Mouse (Mus musculus) hindbrain, embryonic 13.5 days (tissue): ENCODE data around the gene Ccdc157. TPM values are rescaled to one million over a fixed set of nuclear protein-coding genes. Genes with fewer than 3 reads are reported as not detected.
A peak's percentile ranks its signal among the peaks of the same experiment; 100 is the strongest.
"Not testable (repeated sequence)": the region's sequence is repeated elsewhere in the genome, so short reads cannot be mapped to it uniquely, and the experiment has no call there.

Source experiments
- ATAC-seq: fragments of 200-750 bp; cut with Nextera tagmentation; 2 replicates; pipeline ENCODE4 v1.8.0; 2017; ENCODE audit warnings: moderate TSS enrichment; ENCODE audit not compliant: low FRiP score
- H3K27ac ChIP-seq: fragments of 300-500 bp; sonication (generic); 2 replicates; pipeline ENCODE4 v1.5.1; 2015; ENCODE audit warnings: inconsistent platforms, mild to moderate bottlenecking, moderate library complexity
- H3K27me3 ChIP-seq: fragments of 300-500 bp; sonication (generic); 2 replicates; pipeline ENCODE4 v1.6.1; 2015; ENCODE audit warnings: mild to moderate bottlenecking, inconsistent platforms
- H3K36me3 ChIP-seq: fragments of 300-500 bp; sonication (generic); 2 replicates; pipeline ENCODE4 v1.6.1; 2015; ENCODE audit warnings: mild to moderate bottlenecking, inconsistent platforms
- H3K4me1 ChIP-seq: fragments of 300-500 bp; sonication (generic); replicated peaks from 2 replicates; pipeline ENCODE4 v1.6.1; 2015; ENCODE audit warnings: inconsistent platforms
- H3K4me2 ChIP-seq: fragments of 300-500 bp; sonication (generic); 2 replicates; pipeline ENCODE4 v1.6.1; 2015; ENCODE audit warnings: inconsistent platforms, mild to moderate bottlenecking, moderate library complexity
- H3K4me3 ChIP-seq: fragments of 300-500 bp; sonication (generic); 2 replicates; pipeline ENCODE4 v1.5.1; 2015; ENCODE audit warnings: mild to moderate bottlenecking, inconsistent platforms
- H3K9ac ChIP-seq: fragments of 300-500 bp; sonication (generic); 2 replicates; pipeline ENCODE4 v1.6.1; 2015; ENCODE audit warnings: mild to moderate bottlenecking, inconsistent platforms
- H3K9me3 ChIP-seq: fragments of 300-500 bp; sonication (generic); 2 replicates; pipeline ENCODE4 v1.6.1; 2016; ENCODE audit warnings: inconsistent platforms
- WGBS: fragments of 180-500 bp; shearing (Covaris S2); methylation state at CpG from one replicate; pipeline ENCODE4 v1.1.7; 2015; 5-methylcytosine and 5-hydroxymethylcytosine counted together
- polyA plus RNA-seq: library from polyadenylated mRNA; unstranded; fragments of >200 nt; fragmentation: Nextera tagmentation; extraction: Ambion mirVana; gene quantifications from 2 replicates; pipeline ENCODE4 v1.2.1, GENCODE M21; 2015

Gene Ccdc157
- polyA plus RNA-seq, 1 experiment from 2014 or later: 7.2 TPM

- no peak overlapping the region for H3K9ac ChIP-seq
- H3K4me1 ChIP-seq: peaks cover 11% of the 10 kb centered on the region
- whole genome bisulfite sequencing: 91% methylated on average over 4 of the region's 4 CpGs
- no peak overlapping the region for H3K27ac ChIP-seq
- peaks cover 73% of the 10 kb centered on the region for H3K36me3 ChIP-seq
- H3K4me3 ChIP-seq: no peak overlapping the region
- no peak overlapping the region for H3K4me2 ChIP-seq
- no peaks in the 10 kb centered on the region for H3K9me3 ChIP-seq
- no peaks in the 10 kb centered on the region for H3K27me3 ChIP-seq
- no peak for ATAC-seq
Observed at GRCm38 (mm10) chr11:4142352-4142751, 17.7 kb downstream of the Ccdc157 start.

- Histone ChIP-seq H3K9me3 (no peaks in the 10 kb centered on the region), H3K27ac (no peak overlapping the region), H3K4me3 (no peak overlapping the region), H3K4me1 (peaks cover 19% of the 10 kb centered on the region), H3K9ac (no peak overlapping the region), H3K27me3 (no peaks in the 10 kb centered on the region), H3K4me2 (no peak overlapping the region), H3K36me3 (peaks cover 77% of the 10 kb centered on the region)
- no peak for ATAC-seq
Observed at GRCm38 (mm10) chr11:4141505-4141904, 18.6 kb downstream of the Ccdc157 start.

- Histone ChIP-seq H3K27me3 (no peaks in the 10 kb centered on the region), H3K27ac (no peak overlapping the region), H3K36me3 (peaks cover 69% of the 10 kb centered on the region), H3K9ac (peak overlapping the region; percentile 31; the same call in 1 of the 2 replicates), H3K9me3 (no peaks in the 10 kb centered on the region), H3K4me2 (no peak overlapping the region), H3K4me3 (no peak overlapping the region), H3K4me1 (peaks cover 33% of the 10 kb centered on the region)
- ATAC-seq: no peak
- WGBS: 67% methylated on average over 2 of the region's 2 CpGs
Observed at GRCm38 (mm10) chr11:4138964-4139363, 21.1 kb downstream of the Ccdc157 start.

GRCm38 (mm10) chr11:4134986-4135935 is 24.8 kb downstream of the Ccdc157 start, which contains the start of gene Rnf215:
Gene Rnf215 (plus strand): TSS chr11:4135202.
- ATAC-seq: peak; percentile 92
- H3K36me3 ChIP-seq: peaks cover 32% of the 10 kb centered on the region
- peak within 1 kb of the TSS; percentile 93 for H3K27ac ChIP-seq
- H3K4me1 ChIP-seq: peaks cover 33% of the 10 kb centered on the region
- WGBS: 2% methylated on average over 63 of the region's 66 CpGs
- H3K4me2 ChIP-seq: peak within 1 kb of the TSS; percentile 79
- no peaks in the 10 kb centered on the region for H3K9me3 ChIP-seq
- H3K27me3 ChIP-seq: no peaks in the 10 kb centered on the region
- peak within 1 kb of the TSS; percentile 83 for H3K4me3 ChIP-seq
- H3K9ac ChIP-seq: peak within 1 kb of the TSS; percentile 97

- H3K27ac ChIP-seq: peak overlapping the region; percentile 93; the same call in 1 of the 2 replicates
- H3K36me3 ChIP-seq: peaks cover 24% of the 10 kb centered on the region
- peak overlapping the region; percentile 97; the same call in 1 of the 2 replicates for H3K9ac ChIP-seq
- H3K27me3 ChIP-seq: no peaks in the 10 kb centered on the region
- H3K4me2 ChIP-seq: peak overlapping the region; percentile 79; the same call in 1 of the 2 replicates
- no peak for ATAC-seq
- peak overlapping the region; percentile 83; the same call in 1 of the 2 replicates for H3K4me3 ChIP-seq
- H3K9me3 ChIP-seq: no peaks in the 10 kb centered on the region
- 63% methylated on average over 6 of the region's 6 CpGs for WGBS
- peaks cover 33% of the 10 kb centered on the region for H3K4me1 ChIP-seq
Observed at GRCm38 (mm10) chr11:4134400-4134799, 25.7 kb downstream of the Ccdc157 start.

GRCm38 (mm10) chr11:4133450-4133849 is 26.6 kb downstream of the Ccdc157 start:
- WGBS: 59% methylated on average over 3 of the region's 3 CpGs

GRCm38 (mm10) chr11:4128461-4128860 is 31.6 kb downstream of the Ccdc157 start:
- H3K4me2 ChIP-seq, H3K27me3 ChIP-seq, H3K4me1 ChIP-seq, H3K27ac ChIP-seq, H3K4me3 ChIP-seq, H3K9ac ChIP-seq, H3K36me3 ChIP-seq, ATAC-seq: not testable (repeated sequence)
- WGBS: 93% methylated on average over 4 of the region's 4 CpGs
- peaks cover 12% of the 10 kb centered on the region; the same call in 1 of the 2 replicates for H3K9me3 ChIP-seq

More at GRCm38 (mm10) chr11:4133450-4133849, 26.6 kb downstream of the Ccdc157 start:
- H3K9me3 ChIP-seq: no peaks in the 10 kb centered on the region
- no peaks in the 10 kb centered on the region for H3K27me3 ChIP-seq
- H3K4me2 ChIP-seq: no peak overlapping the region
- H3K36me3 ChIP-seq: peaks cover 15% of the 10 kb centered on the region
- peaks cover 33% of the 10 kb centered on the region for H3K4me1 ChIP-seq
- H3K9ac ChIP-seq: no peak overlapping the region
- ATAC-seq: no peak
- no peak overlapping the region for H3K4me3 ChIP-seq
- H3K27ac ChIP-seq: no peak overlapping the region

GRCm38 (mm10) chr11:4127059-4127458 is 33.0 kb downstream of the Ccdc157 start:
- Histone ChIP-seq H3K27me3 (no peaks in the 10 kb centered on the region), H3K4me1 (no peaks in the 10 kb centered on the region), H3K9me3 (peaks cover 12% of the 10 kb centered on the region; the same call in 1 of the 2 replicates), H3K27ac (no peak overlapping the region), H3K4me2 (no peak overlapping the region), H3K36me3 (no peaks in the 10 kb centered on the region), H3K9ac (no peak overlapping the region), H3K4me3 (no peak overlapping the region)
- ATAC-seq: no peak
- WGBS: 97% methylated on average over 1 of the region's 1 CpGs

- Histone ChIP-seq H3K9me3 (peaks cover 12% of the 10 kb centered on the region; the same call in 1 of the 2 replicates), H3K4me3 (no peak overlapping the region), H3K9ac (no peak overlapping the region), H3K27me3 (peaks cover 22% of the 10 kb centered on the region), H3K27ac (no peak overlapping the region), H3K4me2 (no peak overlapping the region), H3K36me3 (no peaks in the 10 kb centered on the region), H3K4me1 (peaks cover 4% of the 10 kb centered on the region)
- 65% methylated on average over 5 of the region's 5 CpGs for WGBS
- ATAC-seq: no peak
Observed at GRCm38 (mm10) chr11:4123922-4124321, 36.2 kb downstream of the Ccdc157 start.

GRCm38 (mm10) chr11:4122742-4123579 is 37.1 kb downstream of the Ccdc157 start, which contains the start of gene Sec14l2:
Gene Sec14l2 (minus strand): TSS chr11:4123415.
- H3K4me1 ChIP-seq: peaks cover 12% of the 10 kb centered on the region
- no peak within 1 kb of the TSS for H3K9ac ChIP-seq
- no peak within 1 kb of the TSS for H3K4me2 ChIP-seq
- 79% methylated on average over 10 of the region's 10 CpGs for WGBS
- H3K4me3 ChIP-seq: no peak within 1 kb of the TSS
- H3K27me3 ChIP-seq: peaks cover 22% of the 10 kb centered on the region
- H3K36me3 ChIP-seq: no peaks in the 10 kb centered on the region
- no peak for ATAC-seq
- H3K9me3 ChIP-seq: peaks cover 12% of the 10 kb centered on the region; the same call in 1 of the 2 replicates
- no peak within 1 kb of the TSS for H3K27ac ChIP-seq

- H3K36me3 ChIP-seq: no peaks in the 10 kb centered on the region
- H3K4me2 ChIP-seq: no peak overlapping the region
- no peak overlapping the region for H3K9ac ChIP-seq
- H3K27ac ChIP-seq: no peak overlapping the region
- peaks cover 12% of the 10 kb centered on the region; the same call in 1 of the 2 replicates for H3K9me3 ChIP-seq
- ATAC-seq: no peak
- H3K4me1 ChIP-seq: peaks cover 20% of the 10 kb centered on the region
- H3K4me3 ChIP-seq: no peak overlapping the region
- WGBS: 70% methylated on average over 5 of the region's 5 CpGs
- peaks cover 22% of the 10 kb centered on the region for H3K27me3 ChIP-seq
Observed at GRCm38 (mm10) chr11:4122226-4122625, 37.9 kb downstream of the Ccdc157 start.

- H3K36me3 ChIP-seq: no peaks in the 10 kb centered on the region
- no peak overlapping the region for H3K4me2 ChIP-seq
- no peak overlapping the region for H3K4me3 ChIP-seq
- H3K9ac ChIP-seq: no peak overlapping the region
- WGBS: 83% methylated on average over 3 of the region's 3 CpGs
- H3K4me1 ChIP-seq: peaks cover 24% of the 10 kb centered on the region
- H3K9me3 ChIP-seq: peaks cover 7% of the 10 kb centered on the region; the same call in 1 of the 2 replicates
- H3K27ac ChIP-seq: no peak overlapping the region
- ATAC-seq: no peak
- peaks cover 26% of the 10 kb centered on the region for H3K27me3 ChIP-seq
Observed at GRCm38 (mm10) chr11:4121691-4122090, 38.4 kb downstream of the Ccdc157 start.
